Mouse (Mus musculus) heart, adult 9 months (tissue): ENCODE results near the gene Hils1.

Source experiments
- DNase-seq, 2 experiments: peaks; one replicate each; pipeline ENCODE4 v3.0.0; 2022; ENCODE audit warnings: low spot score in 2 of 2

Gene Hils1

GRCm38 (mm10) chr11:94988780-94989561, 21.6 kb downstream of the Hils1 start:
- DNase-seq, result peak in 1 of 2 experiments; percentile 62

- peak; percentile 89 to 90 for DNase-seq
These were observed 22.2 kb downstream of the Hils1 start for GRCm38 (mm10) chr11:94989562-94990017.

GRCm38 (mm10) chr11:94990102-94990748, 22.8 kb downstream of the Hils1 start:
- DNase-seq, result no peak

- peak; percentile 94 for DNase-seq
These were observed 23.6 kb downstream of the Hils1 start, which contains the start of gene Ppp1r9b for GRCm38 (mm10) chr11:94990749-94991577. TSS of gene Ppp1r9b (plus strand) at chr11:94991035.

GRCm38 (mm10) chr11:94991641-94992479, 24.5 kb downstream of the Hils1 start:
- DNase-seq, result peak in 1 of 2 experiments; percentile 51

GRCm38 (mm10) chr11:94992480-94992753, 25.0 kb downstream of the Hils1 start:
- no peak for DNase-seq

- DNase-seq, result peak; percentile 60 to 73
These were observed 25.6 kb downstream of the Hils1 start for GRCm38 (mm10) chr11:94992754-94993606.

DNA sequence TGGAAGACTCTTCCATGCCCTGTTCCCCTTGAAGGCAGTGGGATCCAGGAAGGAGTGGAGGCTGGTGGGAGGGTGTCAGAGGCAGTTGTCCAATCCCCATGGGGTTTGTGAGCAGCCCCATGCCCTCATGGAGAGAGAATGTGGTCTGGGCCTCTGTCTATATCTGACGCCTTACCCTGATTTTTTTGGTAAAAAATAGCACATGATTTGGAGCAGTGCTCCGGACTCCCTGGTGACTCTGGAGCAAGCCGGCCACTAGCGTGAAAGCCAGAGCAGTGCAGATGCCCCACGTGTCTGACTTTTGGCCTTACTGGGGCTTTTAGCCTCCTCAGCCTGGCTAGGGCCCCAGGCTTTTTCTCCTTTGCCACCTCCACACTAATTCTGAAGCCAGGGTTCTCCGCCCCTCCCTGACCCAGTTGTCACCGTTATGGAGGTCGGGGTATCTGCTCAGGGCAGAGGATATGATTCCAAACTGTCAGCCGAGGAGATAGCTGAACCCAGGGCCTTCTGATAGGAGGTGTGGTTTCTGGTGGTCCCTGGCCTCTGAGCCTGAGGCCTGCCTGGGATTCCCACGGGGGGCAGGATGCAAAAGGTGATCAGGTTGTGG, 26.9 kb downstream of the Hils1 start:
- peak in 1 of 2 experiments; percentile 69 for DNase-seq

- DNase-seq, result no peak
These were observed 27.8 kb downstream of the Hils1 start for GRCm38 (mm10) chr11:94994947-94995772.

- no peak for DNase-seq
These were observed 28.7 kb downstream of the Hils1 start for GRCm38 (mm10) chr11:94996101-94996500.

GRCm38 (mm10) chr11:94996984-94997383, 29.6 kb downstream of the Hils1 start:
- no peak for DNase-seq

DNA sequence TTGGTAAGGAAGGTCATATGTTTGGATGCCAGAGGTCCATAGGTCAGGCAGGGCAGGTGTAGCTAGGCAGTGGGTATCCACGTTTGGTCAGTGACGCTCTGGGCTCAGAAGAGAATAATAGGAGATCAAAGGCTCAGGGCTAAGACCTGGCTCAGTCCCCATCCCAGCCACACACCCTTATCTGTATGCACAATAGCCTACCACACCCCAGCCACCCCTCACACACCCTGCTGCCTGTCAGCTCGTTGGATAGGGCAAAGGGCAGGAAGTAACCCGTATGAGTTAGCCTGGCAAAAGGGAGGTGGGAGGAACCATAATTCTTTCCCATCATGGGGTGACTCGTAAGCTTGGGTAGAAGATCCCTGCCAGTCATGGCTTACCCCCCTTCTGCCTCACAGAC, 30.2 kb downstream of the Hils1 start:
- no peak for DNase-seq

DNA sequence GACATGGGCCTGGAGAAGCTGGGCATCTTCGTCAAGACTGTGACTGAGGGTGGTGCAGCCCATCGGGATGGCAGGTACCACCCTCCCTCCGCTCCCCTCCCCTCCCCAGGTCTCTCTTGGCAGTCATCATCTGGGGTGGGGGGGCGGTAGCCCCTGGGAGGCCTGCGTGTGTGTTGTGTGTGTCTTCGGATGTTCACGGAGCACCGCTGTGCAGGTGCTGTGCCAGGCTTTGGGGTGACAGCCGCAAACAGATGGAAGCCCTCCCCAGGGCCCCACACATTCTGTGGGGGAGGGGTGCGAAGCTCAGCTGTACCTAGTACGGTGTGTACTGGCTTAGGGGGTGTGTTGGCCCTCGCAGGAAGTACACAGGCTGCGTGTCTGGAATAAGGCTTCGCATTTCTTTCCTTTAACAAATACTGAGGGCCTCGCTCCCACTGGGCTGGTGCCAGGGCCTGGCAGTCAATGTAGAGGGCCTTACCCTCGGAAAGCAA, 30.7 kb downstream of the Hils1 start:
- peak in 1 of 2 experiments; percentile 46 for DNase-seq

DNA sequence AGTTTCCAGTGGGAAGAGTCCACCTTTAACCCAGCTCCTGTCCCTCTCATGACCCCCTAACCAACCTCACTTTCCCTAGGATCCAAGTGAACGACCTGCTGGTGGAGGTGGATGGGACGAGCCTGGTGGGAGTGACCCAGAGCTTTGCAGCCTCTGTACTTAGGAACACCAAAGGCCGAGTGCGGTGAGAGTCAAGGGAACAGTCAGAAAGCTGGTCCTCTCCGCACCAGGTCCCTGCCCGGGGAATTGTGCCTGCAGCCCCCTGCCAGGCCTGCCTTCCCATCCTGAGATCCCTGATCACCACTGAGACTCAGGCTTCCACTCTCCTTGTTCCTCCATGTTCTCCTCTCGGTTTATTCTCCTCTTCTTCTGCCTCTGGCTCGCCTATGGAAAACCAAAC, 32.7 kb downstream of the Hils1 start:
- no peak for DNase-seq

DNA sequence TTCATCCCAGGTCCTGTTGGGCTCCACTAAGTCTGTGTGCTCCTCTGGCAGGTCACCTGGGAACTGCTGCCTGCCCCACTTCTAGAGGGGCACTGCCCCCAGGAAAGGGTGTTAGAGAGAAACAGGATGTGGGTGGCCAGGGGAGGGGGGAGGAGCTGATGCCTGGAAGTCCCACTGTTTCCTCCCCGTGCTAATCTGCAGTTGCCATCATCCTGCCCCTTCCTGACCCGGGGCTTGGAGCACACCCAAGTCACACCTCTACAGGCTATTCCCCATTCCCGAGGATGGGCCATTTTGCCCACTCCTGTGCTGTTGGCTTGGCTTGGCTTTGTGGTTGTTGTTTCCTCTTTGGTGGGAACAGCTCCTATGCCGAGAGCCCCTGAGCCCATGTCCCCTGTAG, 33.2 kb downstream of the Hils1 start:
- peak in 1 of 2 experiments; percentile 66 for DNase-seq

- DNase-seq, result peak; percentile 69 to 76
These were observed 33.7 kb downstream of the Hils1 start for GRCm38 (mm10) chr11:95001058-95001457.

DNA sequence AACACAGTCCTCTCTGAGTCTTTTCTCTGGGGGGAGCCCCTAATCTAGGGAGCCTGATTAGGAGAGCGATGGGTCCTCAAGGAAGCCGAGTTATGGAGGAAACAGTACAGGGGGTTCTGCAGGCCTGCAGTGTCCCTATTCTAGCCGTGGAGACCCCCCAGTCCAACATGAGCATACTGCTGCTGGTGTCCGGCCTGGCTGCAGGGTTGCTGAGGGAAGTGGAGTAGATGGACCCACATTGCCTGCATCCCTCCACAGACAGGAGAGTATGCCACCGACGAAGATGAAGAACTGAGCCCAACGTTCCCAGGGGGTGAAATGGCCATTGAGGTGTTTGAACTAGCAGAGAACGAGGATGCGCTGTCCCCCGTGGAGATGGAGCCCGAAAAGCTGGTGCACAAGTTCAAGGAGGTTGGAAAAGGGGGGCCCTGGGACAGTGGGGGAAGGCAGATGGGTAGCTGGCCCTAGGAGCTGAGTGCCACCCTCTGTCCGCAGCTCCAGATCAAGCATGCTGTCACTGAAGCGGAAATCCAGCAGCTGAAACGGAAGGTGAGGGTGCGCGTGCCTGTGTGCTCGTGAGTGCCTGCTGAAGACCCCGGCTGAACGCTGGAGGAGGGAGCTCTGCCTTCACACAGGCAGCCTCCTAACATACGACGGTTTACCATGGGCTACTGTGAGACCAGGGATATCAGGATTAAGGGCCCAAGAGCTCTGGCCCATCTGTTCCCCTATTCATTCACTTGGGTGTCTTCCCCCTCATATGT, 34.4 kb downstream of the Hils1 start:
- DNase-seq, result no peak

DNA sequence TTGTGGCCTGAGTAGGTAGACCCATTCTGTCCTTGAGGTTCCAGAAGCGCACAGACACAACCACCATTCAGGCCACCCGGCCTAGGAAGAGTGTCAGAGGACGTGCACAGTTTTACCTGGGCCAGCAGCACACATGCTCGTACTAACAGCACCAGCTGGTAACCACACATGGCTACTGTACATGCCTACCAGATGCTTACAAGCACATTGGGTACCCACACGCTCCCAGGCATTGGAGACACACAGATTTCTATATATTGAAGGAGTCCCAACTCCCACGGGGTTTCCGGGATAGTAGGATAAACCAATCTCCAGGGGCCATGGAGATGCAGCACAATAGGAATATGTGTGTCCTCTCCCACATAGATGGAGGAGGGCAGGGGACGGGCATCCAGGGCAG, 35.3 kb downstream of the Hils1 start:
- no peak for DNase-seq
